Mouse (Mus musculus) MEL-GATA-1-ER (cell line): Measurements from ENCODE around the gene Zfp963.

Experiments
- DNase-seq: peaks from one replicate; pipeline ENCODE4 v3.0.0-alpha.2; 2012; ENCODE audit warnings: low read depth; ENCODE audit errors: extremely low read depth

Zfp963 gene

GRCm38 (mm10) chr8:69749544-69750454 lies at the start of gene Zfp963:
Gene Zfp963, minus strand, starts transcription at chr8:69749970.
- peak; percentile 89 for DNase-seq

- DNase-seq = no peak
These were observed 49.5 kb upstream of the Zfp963 start for GRCm38 (mm10) chr8:69799261-69799660.

- no peak for DNase-seq
These were observed 47.9 kb upstream of the Zfp963 start for GRCm38 (mm10) chr8:69797661-69798060.

GRCm38 (mm10) chr8:69796721-69797345 lies 47.1 kb upstream of the Zfp963 start:
- DNase-seq = no peak

- DNase-seq = no peak
These were observed 45.1 kb upstream of the Zfp963 start for GRCm38 (mm10) chr8:69794901-69795300.

GRCm38 (mm10) chr8:69794096-69794495 lies 44.3 kb upstream of the Zfp963 start:
- no peak for DNase-seq

- no peak for DNase-seq
These were observed 43.9 kb upstream of the Zfp963 start for GRCm38 (mm10) chr8:69793666-69794065.

- DNase-seq = no peak
These were observed 41.8 kb upstream of the Zfp963 start for GRCm38 (mm10) chr8:69791415-69792068.

GRCm38 (mm10) chr8:69790773-69791367 lies 41.1 kb upstream of the Zfp963 start, which contains the start of the genes Atp13a1 and Zfp866:
Gene Atp13a1, plus strand, starts transcription at chr8:69791163.
Gene Zfp866, minus strand, starts transcription at chr8:69791178.
- DNase-seq = peak; percentile 80

- DNase-seq = no peak
These were observed 40.6 kb upstream of the Zfp963 start for GRCm38 (mm10) chr8:69790364-69790763.

- no peak for DNase-seq
These were observed 40.0 kb upstream of the Zfp963 start for GRCm38 (mm10) chr8:69789731-69790130.

- DNase-seq = no peak
These were observed 39.3 kb upstream of the Zfp963 start for GRCm38 (mm10) chr8:69789105-69789504.

GRCm38 (mm10) chr8:69777111-69777510 lies 27.3 kb upstream of the Zfp963 start:
- DNase-seq = no peak

- DNase-seq = no peak
These were observed 25.4 kb upstream of the Zfp963 start for GRCm38 (mm10) chr8:69775149-69775534.

GRCm38 (mm10) chr8:69774503-69775148 lies 24.9 kb upstream of the Zfp963 start, which contains the start of gene Gm20422:
Gene Gm20422, minus strand, starts transcription at chr8:69774886.
- peak; percentile 99 for DNase-seq

GRCm38 (mm10) chr8:69772106-69772505 lies 22.3 kb upstream of the Zfp963 start:
- no peak for DNase-seq

- no peak for DNase-seq
These were observed 21.5 kb upstream of the Zfp963 start for GRCm38 (mm10) chr8:69771221-69771620.

GRCm38 (mm10) chr8:69761814-69762445 lies 12.2 kb upstream of the Zfp963 start:
- DNase-seq = no peak

- DNase-seq = no peak
These were observed 8.5 kb upstream of the Zfp963 start for GRCm38 (mm10) chr8:69758316-69758715.

- no peak for DNase-seq
These were observed 2.7 kb upstream of the Zfp963 start for GRCm38 (mm10) chr8:69752437-69752836.
